Mouse (Mus musculus): ENCODE data around the gene Thsd4. TPM values are rescaled to one million over a fixed set of nuclear protein-coding genes. Genes with fewer than 3 reads are reported as not detected.

Gene Thsd4
- polyA plus RNA-seq, 1 experiment from 2014 or later, result 30.5 TPM

- Histone ChIP-seq H3K27ac (no peak overlapping the region), H3K4me1 (peaks cover 45% of the 10 kb centered on the region), H3K36me3 (no peaks in the 10 kb centered on the region), H3K9me3 (no peaks in the 10 kb centered on the region), H3K4me2 (replicated peaks) (no peak overlapping the region), H3K9ac (no peak overlapping the region), H3K4me3 (no peak overlapping the region), H3K27me3 (no peaks in the 10 kb centered on the region)
- ATAC-seq (ENCODE audit: low FRiP score, low read depth), result no peak
- 56% methylated on average over 10 of the region's 10 CpGs for WGBS
These were observed 210.2 kb downstream of the Thsd4 start for GRCm38 (mm10) chr9:60311594-60312128.

DNA sequence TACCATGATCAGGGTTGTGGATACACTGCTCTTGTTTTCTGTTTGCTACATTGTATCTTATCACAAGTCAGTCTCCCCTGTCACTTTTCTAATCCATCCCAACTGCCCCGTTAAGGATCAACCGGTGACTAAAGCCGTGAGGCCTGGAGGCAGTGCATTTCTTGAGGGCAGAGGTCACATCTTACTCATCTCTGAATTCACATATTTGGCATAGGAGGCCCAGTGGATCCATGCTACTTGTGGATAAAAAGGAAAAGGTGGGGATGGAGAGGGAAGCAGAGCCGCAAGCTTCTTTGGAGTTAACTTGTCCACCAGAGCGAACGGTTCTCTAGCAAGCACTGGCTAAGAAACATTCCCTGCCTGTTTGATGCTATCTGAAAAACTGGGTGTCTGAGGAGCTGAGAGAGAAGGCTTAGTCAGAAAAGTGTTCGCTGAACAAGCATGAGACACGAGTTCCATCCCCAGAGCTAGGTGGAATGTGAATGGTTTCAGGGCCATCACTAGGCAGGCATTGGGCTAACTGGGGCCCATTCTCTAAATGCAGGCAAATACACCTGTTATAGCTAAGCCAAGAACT lies 211.0 kb downstream of the Thsd4 start:
- Histone ChIP-seq H3K27ac (no peak overlapping the region), H3K4me2 (replicated peaks) (no peak overlapping the region), H3K36me3 (no peaks in the 10 kb centered on the region), H3K4me1 (peaks cover 45% of the 10 kb centered on the region), H3K4me3 (no peak overlapping the region), H3K9me3 (no peaks in the 10 kb centered on the region), H3K27me3 (no peaks in the 10 kb centered on the region), H3K9ac (no peak overlapping the region)
- WGBS, result 68% methylated on average over 8 of the region's 8 CpGs
- no peak for ATAC-seq (ENCODE audit: low FRiP score, low read depth)

- H3K4me3 ChIP-seq, result no peak overlapping the region
- no peaks in the 10 kb centered on the region for H3K9me3 ChIP-seq
- H3K36me3 ChIP-seq, result no peaks in the 10 kb centered on the region
- H3K4me2 ChIP-seq (replicated peaks), result no peak overlapping the region
- H3K27me3 ChIP-seq, result no peaks in the 10 kb centered on the region
- H3K9ac ChIP-seq, result no peak overlapping the region
- ATAC-seq (ENCODE audit: low FRiP score, low read depth), result peak; percentile 66; the same call in 1 of the 2 replicates
- no peak overlapping the region for H3K27ac ChIP-seq
- H3K4me1 ChIP-seq, result peaks cover 49% of the 10 kb centered on the region
- 50% methylated on average over 16 of the region's 16 CpGs for WGBS
These were observed 211.8 kb downstream of the Thsd4 start for GRCm38 (mm10) chr9:60309786-60310711.

DNA sequence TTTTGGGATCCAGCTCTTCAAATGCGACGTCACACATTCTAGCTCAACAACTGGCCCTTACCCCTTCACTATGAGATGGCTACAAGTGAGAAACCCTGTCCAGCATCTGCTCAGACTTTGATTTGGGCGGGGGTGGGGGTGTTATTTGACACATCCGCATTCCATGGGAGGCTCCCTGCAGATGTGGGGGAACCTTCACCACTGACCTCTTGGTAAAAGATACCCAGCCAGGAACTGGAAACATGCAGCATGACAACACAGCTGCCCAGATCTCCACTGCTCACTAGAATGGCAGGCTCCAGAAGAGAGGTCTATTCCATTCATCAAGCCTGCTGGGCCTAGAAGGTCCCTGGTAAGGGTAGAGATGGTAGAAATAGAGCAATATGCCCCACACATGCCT lies 213.7 kb downstream of the Thsd4 start:
- Histone ChIP-seq H3K27ac (no peak overlapping the region), H3K27me3 (no peaks in the 10 kb centered on the region), H3K9ac (no peak overlapping the region), H3K4me2 (replicated peaks) (no peak overlapping the region), H3K4me3 (no peak overlapping the region), H3K4me1 (peaks cover 44% of the 10 kb centered on the region), H3K9me3 (no peaks in the 10 kb centered on the region), H3K36me3 (no peaks in the 10 kb centered on the region)
- 0 out of 2 replicates have a peak, but pooled peaks have one; percentile 19 for ATAC-seq (ENCODE audit: low FRiP score, low read depth)
- 61% methylated on average over 4 of the region's 4 CpGs for WGBS

GRCm38 (mm10) chr9:60307469-60307868 lies 214.4 kb downstream of the Thsd4 start:
- Histone ChIP-seq H3K4me2 (replicated peaks) (no peak overlapping the region), H3K4me1 (peaks cover 37% of the 10 kb centered on the region), H3K36me3 (no peaks in the 10 kb centered on the region), H3K27me3 (no peaks in the 10 kb centered on the region), H3K4me3 (no peak overlapping the region), H3K9me3 (no peaks in the 10 kb centered on the region), H3K9ac (no peak overlapping the region), H3K27ac (no peak overlapping the region)
- WGBS, result 67% methylated on average over 5 of the region's 5 CpGs
- no peak for ATAC-seq (ENCODE audit: low FRiP score, low read depth)

DNA sequence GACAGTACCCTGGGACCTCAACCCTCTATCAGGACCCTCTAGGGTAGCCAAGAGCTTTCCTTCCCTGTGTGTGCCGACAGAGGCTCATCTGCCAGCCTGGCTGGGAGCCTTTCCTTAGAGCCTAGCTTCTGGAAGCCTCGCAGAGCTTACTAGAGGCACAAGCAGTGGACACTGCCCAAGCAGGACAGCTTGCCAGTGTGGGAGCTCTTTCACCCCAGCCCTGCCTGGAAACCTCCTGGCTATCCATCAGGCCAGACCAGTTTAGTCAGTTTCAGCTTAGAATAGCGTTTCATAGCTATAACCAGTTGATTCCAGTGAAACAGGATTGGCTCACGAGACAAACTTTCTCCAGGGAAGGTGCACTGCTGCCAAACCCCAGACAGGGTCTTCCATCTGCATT lies 215.6 kb downstream of the Thsd4 start:
- Histone ChIP-seq H3K4me3 (no peak overlapping the region), H3K9ac (no peak overlapping the region), H3K27me3 (no peaks in the 10 kb centered on the region), H3K4me2 (replicated peaks) (no peak overlapping the region), H3K36me3 (peaks cover 4% of the 10 kb centered on the region; the same call in 1 of the 2 replicates), H3K9me3 (0 out of 2 replicates have a peak, but pooled peaks cover 2% of the 10 kb centered on the region), H3K4me1 (peaks cover 27% of the 10 kb centered on the region), H3K27ac (no peak overlapping the region)
- no peak for ATAC-seq (ENCODE audit: low FRiP score, low read depth)
- WGBS, result 87% methylated on average over 4 of the region's 4 CpGs

DNA sequence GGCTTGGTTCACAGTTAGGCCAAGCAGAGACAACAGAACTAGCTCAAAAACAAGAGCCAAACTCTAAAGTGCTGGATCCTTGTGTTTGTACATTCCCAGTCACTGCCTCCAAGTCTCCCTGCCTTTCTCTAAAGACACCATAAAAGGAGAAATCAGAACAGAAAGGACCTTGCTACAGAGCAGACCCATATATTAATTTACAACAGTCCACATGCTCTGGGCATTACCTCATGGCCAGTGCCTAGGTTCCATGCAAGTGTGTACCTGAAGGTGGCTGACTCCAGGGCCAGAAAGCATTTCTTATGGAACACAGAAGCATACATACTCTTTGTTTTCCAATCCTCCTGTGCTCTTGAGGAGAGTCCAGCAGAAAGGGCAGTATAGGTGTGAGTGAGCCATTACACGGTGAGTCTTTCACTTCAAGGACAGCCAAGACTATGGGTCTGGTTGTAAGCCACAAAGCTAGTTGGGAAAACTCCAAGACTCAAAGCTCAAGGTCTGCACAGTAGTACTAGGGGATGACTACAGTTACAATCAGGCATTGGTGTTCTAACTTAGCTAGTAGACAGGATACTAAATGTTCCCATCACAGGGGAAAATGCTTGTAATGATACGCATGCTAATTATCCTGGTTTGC lies 216.5 kb downstream of the Thsd4 start:
- no peak for ATAC-seq (ENCODE audit: low FRiP score, low read depth)
- Histone ChIP-seq H3K27me3 (no peaks in the 10 kb centered on the region), H3K9me3 (peaks cover 11% of the 10 kb centered on the region; the same call in 1 of the 2 replicates), H3K9ac (no peak overlapping the region), H3K27ac (no peak overlapping the region), H3K4me3 (no peak overlapping the region), H3K4me1 (peaks cover 22% of the 10 kb centered on the region), H3K4me2 (replicated peaks) (no peak overlapping the region), H3K36me3 (peaks cover 4% of the 10 kb centered on the region; the same call in 1 of the 2 replicates)
- 87% methylated on average over 2 of the region's 2 CpGs for whole genome bisulfite sequencing

DNA sequence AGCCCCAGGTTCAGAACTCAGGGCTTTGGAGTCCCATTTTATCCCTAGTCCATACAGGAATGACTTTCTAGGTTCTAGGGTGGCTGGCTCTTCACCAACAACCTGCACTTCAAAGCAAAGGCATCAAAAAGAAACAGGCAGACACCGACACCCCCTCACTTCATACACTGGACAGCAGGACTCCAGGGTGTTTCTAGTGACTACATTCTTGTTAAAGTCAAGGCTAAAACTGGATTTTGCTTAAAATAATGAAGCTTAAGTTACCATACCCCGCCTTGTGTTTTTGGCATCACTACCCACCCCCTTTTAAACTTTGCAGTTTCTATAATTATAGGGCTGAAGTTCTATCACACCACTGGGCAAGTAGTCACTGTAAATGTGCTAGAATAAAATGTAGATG lies 225.6 kb downstream of the Thsd4 start:
- Histone ChIP-seq H3K9me3 (peaks cover 9% of the 10 kb centered on the region; the same call in 1 of the 2 replicates), H3K27me3 (peaks cover 5% of the 10 kb centered on the region; the same call in 1 of the 2 replicates), H3K4me3 (no peak overlapping the region), H3K27ac (no peak overlapping the region), H3K9ac (no peak overlapping the region), H3K4me1 (peaks cover 21% of the 10 kb centered on the region), H3K36me3 (no peaks in the 10 kb centered on the region), H3K4me2 (replicated peaks) (no peak overlapping the region)
- WGBS, result 66% methylated on average over 2 of the region's 2 CpGs
- no peak for ATAC-seq (ENCODE audit: low FRiP score, low read depth)

- no peak for ATAC-seq (ENCODE audit: low FRiP score, low read depth)
- no peak overlapping the region for H3K4me3 ChIP-seq
- peaks cover 5% of the 10 kb centered on the region; the same call in 1 of the 2 replicates for H3K27me3 ChIP-seq
- no peak overlapping the region for H3K9ac ChIP-seq
- no peaks in the 10 kb centered on the region for H3K36me3 ChIP-seq
- no peak overlapping the region for H3K4me2 ChIP-seq (replicated peaks)
- H3K9me3 ChIP-seq, result 0 out of 2 replicates have a peak, but pooled peaks cover under 1% of the 10 kb centered on the region
- WGBS, result 36% methylated on average over 6 of the region's 6 CpGs
- peaks cover 30% of the 10 kb centered on the region for H3K4me1 ChIP-seq
- H3K27ac ChIP-seq, result 0 out of 2 replicates have a peak overlapping the region, but pooled peaks have one; percentile 17
These were observed 226.6 kb downstream of the Thsd4 start for GRCm38 (mm10) chr9:60295199-60295598.

- Histone ChIP-seq H3K9me3 (0 out of 2 replicates have a peak, but pooled peaks cover 4% of the 10 kb centered on the region), H3K36me3 (no peaks in the 10 kb centered on the region), H3K9ac (no peak overlapping the region), H3K4me3 (no peak overlapping the region), H3K27ac (no peak overlapping the region), H3K27me3 (peaks cover 5% of the 10 kb centered on the region; the same call in 1 of the 2 replicates), H3K4me1 (peaks cover 42% of the 10 kb centered on the region), H3K4me2 (replicated peaks) (no peak overlapping the region)
- 53% methylated on average over 6 of the region's 6 CpGs for WGBS
- no peak for ATAC-seq (ENCODE audit: low FRiP score, low read depth)
These were observed 228.7 kb downstream of the Thsd4 start for GRCm38 (mm10) chr9:60293129-60293528.

DNA sequence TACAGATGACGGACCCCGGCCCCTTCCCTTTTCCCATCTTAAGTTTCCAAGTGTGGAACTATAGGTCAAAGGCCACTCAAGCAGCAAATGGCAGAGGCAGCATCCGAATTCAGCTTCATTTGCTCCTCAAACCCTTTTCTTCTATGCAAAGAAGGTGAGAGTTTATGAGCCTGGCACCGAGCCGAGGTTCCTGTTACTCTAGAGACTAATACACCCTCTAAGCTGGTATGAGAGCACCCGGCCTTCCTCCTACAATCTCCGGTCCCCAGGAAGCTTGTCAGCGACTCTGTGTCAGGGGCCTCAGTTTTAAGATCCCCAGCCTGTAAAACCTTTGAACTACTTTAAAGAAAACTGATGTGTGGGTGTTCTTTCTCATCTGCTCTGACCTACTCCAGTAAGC lies 231.1 kb downstream of the Thsd4 start:
- no peak overlapping the region for H3K4me2 ChIP-seq (replicated peaks)
- H3K27ac ChIP-seq, result no peak overlapping the region
- H3K9me3 ChIP-seq, result 0 out of 2 replicates have a peak, but pooled peaks cover 4% of the 10 kb centered on the region
- peaks cover 37% of the 10 kb centered on the region for H3K4me1 ChIP-seq
- no peak for ATAC-seq (ENCODE audit: low FRiP score, low read depth)
- H3K9ac ChIP-seq, result no peak overlapping the region
- no peak overlapping the region for H3K4me3 ChIP-seq
- peaks cover 12% of the 10 kb centered on the region; the same call in 1 of the 2 replicates for H3K27me3 ChIP-seq
- no peaks in the 10 kb centered on the region for H3K36me3 ChIP-seq
- 28% methylated on average over 8 of the region's 8 CpGs for whole genome bisulfite sequencing
